Mouse (Mus musculus) embryonic facial prominence, embryonic 15.5 days (tissue): ENCODE data around the gene Cntn6. TPM values are rescaled to one million over a fixed set of nuclear protein-coding genes. Genes with fewer than 3 reads are reported as not detected.

Source experiments
- ATAC-seq: fragments of 200-750 bp; cut with Nextera tagmentation; 2 replicates; pipeline ENCODE4 v1.8.0; 2017; ENCODE audit warnings: low read depth, moderate TSS enrichment; ENCODE audit not compliant: insufficient number of reproducible peaks, low FRiP score, low TSS enrichment
- H3K27ac ChIP-seq: fragments of 300-500 bp; sonication (generic); replicated peaks from 2 replicates; pipeline ENCODE4 v1.5.1; 2015; ENCODE audit warnings: mild to moderate bottlenecking, inconsistent platforms
- H3K27me3 ChIP-seq: fragments of 300-500 bp; sonication (generic); 2 replicates; pipeline ENCODE4 v1.6.1; 2015; ENCODE audit warnings: inconsistent platforms
- H3K36me3 ChIP-seq: fragments of 300-500 bp; sonication (generic); 2 replicates; pipeline ENCODE4 v1.6.1; 2015; ENCODE audit warnings: mild to moderate bottlenecking, inconsistent platforms
- H3K4me1 ChIP-seq: fragments of 300-500 bp; sonication (generic); 2 replicates; pipeline ENCODE4 v1.6.1; 2015; ENCODE audit warnings: inconsistent platforms
- H3K4me2 ChIP-seq: fragments of 300-500 bp; sonication (generic); replicated peaks from 2 replicates; pipeline ENCODE4 v1.6.1; 2015; ENCODE audit warnings: mild to moderate bottlenecking, inconsistent platforms
- H3K4me3 ChIP-seq: fragments of 300-500 bp; sonication (generic); replicated peaks from 2 replicates; pipeline ENCODE4 v1.5.1; 2015; ENCODE audit warnings: mild to moderate bottlenecking, inconsistent platforms
- H3K9ac ChIP-seq: fragments of 300-500 bp; sonication (generic); 2 replicates; pipeline ENCODE4 v1.6.1; 2015; ENCODE audit warnings: inconsistent platforms
- H3K9me3 ChIP-seq: fragments of 300-500 bp; sonication (generic); replicated peaks from 2 replicates; pipeline ENCODE4 v1.6.1; 2016; ENCODE audit warnings: inconsistent platforms
- WGBS: fragments of 180-500 bp; shearing (Covaris S2); methylation state at CpG from one replicate; pipeline ENCODE4 v1.1.7; 2015; 5-methylcytosine and 5-hydroxymethylcytosine counted together
- polyA plus RNA-seq: library from polyadenylated mRNA; unstranded; fragments of >200 nt; fragmentation: Nextera tagmentation; extraction: Ambion mirVana; gene quantifications from 2 replicates; pipeline ENCODE4 v1.2.1, GENCODE M21; 2015

The Cntn6 gene
- polyA plus RNA-seq, 1 experiment from 2014 or later, result 2.2 TPM

- no peak for ATAC-seq
- H3K4me2 ChIP-seq, result no peak overlapping the region
- no peaks in the 10 kb centered on the region for H3K9me3 ChIP-seq
Measured at GRCm38 (mm10) chr6:104605214-104605613, 112.6 kb downstream of the Cntn6 start.

GRCm38 (mm10) chr6:104653518-104653917, 160.9 kb downstream of the Cntn6 start:
- Histone ChIP-seq H3K9me3 (no peaks in the 10 kb centered on the region), H3K9ac (no peak overlapping the region), H3K27ac (no peak overlapping the region), H3K4me3 (no peak overlapping the region), H3K4me1 (no peaks in the 10 kb centered on the region), H3K4me2 (no peak overlapping the region), H3K36me3 (no peaks in the 10 kb centered on the region), H3K27me3 (no peaks in the 10 kb centered on the region)
- ATAC-seq, result no peak
- WGBS, result 71% methylated on average over 3 of the region's 3 CpGs

More at GRCm38 (mm10) chr6:104605214-104605613, 112.6 kb downstream of the Cntn6 start:
- Histone ChIP-seq H3K9ac (no peak overlapping the region), H3K36me3 (no peaks in the 10 kb centered on the region), H3K4me1 (no peaks in the 10 kb centered on the region), H3K27me3 (no peaks in the 10 kb centered on the region), H3K4me3 (no peak overlapping the region), H3K27ac (no peak overlapping the region)
- WGBS, result 32% methylated on average over 3 of the region's 3 CpGs

- H3K4me2 ChIP-seq, result no peak overlapping the region
- H3K9ac ChIP-seq, result no peak overlapping the region
- no peak overlapping the region for H3K27ac ChIP-seq
- 61% methylated on average over 2 of the region's 2 CpGs for WGBS
- H3K4me3 ChIP-seq, result no peak overlapping the region
- no peaks in the 10 kb centered on the region for H3K9me3 ChIP-seq
- no peaks in the 10 kb centered on the region for H3K27me3 ChIP-seq
- no peak for ATAC-seq
- no peaks in the 10 kb centered on the region for H3K36me3 ChIP-seq
- no peaks in the 10 kb centered on the region for H3K4me1 ChIP-seq
Measured at GRCm38 (mm10) chr6:104668701-104669100, 176.1 kb downstream of the Cntn6 start.

GRCm38 (mm10) chr6:104674249-104674648, 181.7 kb downstream of the Cntn6 start:
- Histone ChIP-seq H3K27ac (no peak overlapping the region), H3K9me3 (no peaks in the 10 kb centered on the region), H3K4me1 (no peaks in the 10 kb centered on the region), H3K36me3 (no peaks in the 10 kb centered on the region), H3K4me3 (no peak overlapping the region), H3K27me3 (no peaks in the 10 kb centered on the region), H3K9ac (no peak overlapping the region), H3K4me2 (no peak overlapping the region)
- ATAC-seq, result no peak

- Histone ChIP-seq H3K4me2 (no peak overlapping the region), H3K4me3 (no peak overlapping the region), H3K4me1 (no peaks in the 10 kb centered on the region), H3K27ac (no peak overlapping the region), H3K9me3 (no peaks in the 10 kb centered on the region), H3K27me3 (no peaks in the 10 kb centered on the region), H3K36me3 (no peaks in the 10 kb centered on the region), H3K9ac (no peak overlapping the region)
- no peak for ATAC-seq
- WGBS, result 83% methylated on average over 1 of the region's 1 CpGs
Measured at GRCm38 (mm10) chr6:104679809-104680495, 187.4 kb downstream of the Cntn6 start.

- no peaks in the 10 kb centered on the region for H3K36me3 ChIP-seq
- H3K9me3 ChIP-seq, result no peaks in the 10 kb centered on the region
- no peak overlapping the region for H3K9ac ChIP-seq
- no peaks in the 10 kb centered on the region for H3K27me3 ChIP-seq
- no peak overlapping the region for H3K4me3 ChIP-seq
- H3K4me1 ChIP-seq, result no peaks in the 10 kb centered on the region
- no peak for ATAC-seq
- no peak overlapping the region for H3K27ac ChIP-seq
- 66% methylated on average over 3 of the region's 3 CpGs for WGBS
- no peak overlapping the region for H3K4me2 ChIP-seq
Measured at GRCm38 (mm10) chr6:104687980-104688379, 195.4 kb downstream of the Cntn6 start.

- no peak for ATAC-seq
- H3K27me3 ChIP-seq, result no peaks in the 10 kb centered on the region
- H3K27ac ChIP-seq, result no peak overlapping the region
- no peaks in the 10 kb centered on the region for H3K9me3 ChIP-seq
- no peaks in the 10 kb centered on the region for H3K36me3 ChIP-seq
- no peaks in the 10 kb centered on the region for H3K4me1 ChIP-seq
- H3K9ac ChIP-seq, result no peak overlapping the region
- 74% methylated on average over 6 of the region's 6 CpGs for WGBS
- H3K4me3 ChIP-seq, result no peak overlapping the region
- no peak overlapping the region for H3K4me2 ChIP-seq
Measured at GRCm38 (mm10) chr6:104688439-104689125, 196.0 kb downstream of the Cntn6 start.

GRCm38 (mm10) chr6:104728571-104728970, 236.0 kb downstream of the Cntn6 start:
- no peak overlapping the region for H3K27ac ChIP-seq
- ATAC-seq, result no peak
- no peak overlapping the region for H3K4me2 ChIP-seq
- H3K27me3 ChIP-seq, result no peaks in the 10 kb centered on the region
- no peaks in the 10 kb centered on the region for H3K9me3 ChIP-seq
- no peak overlapping the region for H3K9ac ChIP-seq
- no peaks in the 10 kb centered on the region for H3K4me1 ChIP-seq
- WGBS, result 79% methylated on average over 1 of the region's 1 CpGs
- no peaks in the 10 kb centered on the region for H3K36me3 ChIP-seq
- H3K4me3 ChIP-seq, result no peak overlapping the region

- Histone ChIP-seq H3K9me3 (no peaks in the 10 kb centered on the region), H3K27ac (no peak overlapping the region), H3K4me2 (no peak overlapping the region), H3K4me1 (no peaks in the 10 kb centered on the region), H3K27me3 (no peaks in the 10 kb centered on the region), H3K4me3 (no peak overlapping the region), H3K36me3 (no peaks in the 10 kb centered on the region), H3K9ac (no peak overlapping the region)
- WGBS, result 97% methylated on average over 1 of the region's 1 CpGs
- ATAC-seq, result no peak
Measured at GRCm38 (mm10) chr6:104734256-104734655, 241.7 kb downstream of the Cntn6 start.

- H3K9ac ChIP-seq, result no peak overlapping the region
- H3K9me3 ChIP-seq, result no peaks in the 10 kb centered on the region
- no peak for ATAC-seq
- H3K4me1 ChIP-seq, result no peaks in the 10 kb centered on the region
- 84% methylated on average over 4 of the region's 4 CpGs for WGBS
- H3K4me2 ChIP-seq, result no peak overlapping the region
- no peaks in the 10 kb centered on the region for H3K27me3 ChIP-seq
- no peak overlapping the region for H3K27ac ChIP-seq
- no peaks in the 10 kb centered on the region for H3K36me3 ChIP-seq
- no peak overlapping the region for H3K4me3 ChIP-seq
Measured at GRCm38 (mm10) chr6:104738999-104739398, 246.4 kb downstream of the Cntn6 start.

- Histone ChIP-seq H3K36me3 (no peaks in the 10 kb centered on the region), H3K4me2 (no peak overlapping the region)
- no peak for ATAC-seq
Measured at GRCm38 (mm10) chr6:104758125-104758524, 265.5 kb downstream of the Cntn6 start.

GRCm38 (mm10) chr6:104761226-104761625, 268.6 kb downstream of the Cntn6 start:
- Histone ChIP-seq H3K27me3 (no peaks in the 10 kb centered on the region), H3K27ac (no peak overlapping the region), H3K9ac (no peak overlapping the region), H3K9me3 (no peaks in the 10 kb centered on the region), H3K4me2 (no peak overlapping the region), H3K36me3 (no peaks in the 10 kb centered on the region), H3K4me3 (no peak overlapping the region), H3K4me1 (no peaks in the 10 kb centered on the region)
- no peak for ATAC-seq
- WGBS, result 64% methylated on average over 3 of the region's 3 CpGs

More at GRCm38 (mm10) chr6:104758125-104758524, 265.5 kb downstream of the Cntn6 start:
- Histone ChIP-seq H3K9me3 (no peaks in the 10 kb centered on the region), H3K27ac (no peak overlapping the region), H3K4me3 (no peak overlapping the region), H3K27me3 (no peaks in the 10 kb centered on the region), H3K4me1 (no peaks in the 10 kb centered on the region), H3K9ac (no peak overlapping the region)
